Mouse (Mus musculus): ENCODE measurements around the gene Cntnap4.
A peak's percentile ranks its signal among the peaks of the same experiment; 100 is the strongest.
"Not testable (repeated sequence)": the region's sequence is repeated elsewhere in the genome, so short reads cannot be mapped to it uniquely, and the experiment has no call there.

Cntnap4 gene

DNA sequence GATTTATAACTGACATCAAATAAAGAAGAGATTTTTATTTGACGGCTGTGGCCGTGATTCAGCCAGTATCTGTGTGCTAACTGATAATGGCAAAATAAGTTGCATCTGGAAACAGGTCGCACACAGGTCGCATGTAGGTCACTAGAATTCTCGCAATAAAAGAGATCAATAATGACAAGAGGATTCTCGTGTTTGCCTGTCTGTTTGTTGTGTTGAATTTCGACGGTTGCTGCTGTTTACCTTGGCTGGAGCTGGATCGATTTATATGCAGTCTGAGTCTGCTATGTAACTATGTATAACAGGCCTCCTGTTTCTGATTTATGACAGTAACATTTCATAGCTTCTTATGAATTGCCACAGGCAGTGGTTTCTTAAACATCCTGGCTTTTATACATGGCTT, 155.1 kb downstream of the Cntnap4 start:
- DNase-seq (ENCODE audit: low read depth, low spot score), result no peak

DNA sequence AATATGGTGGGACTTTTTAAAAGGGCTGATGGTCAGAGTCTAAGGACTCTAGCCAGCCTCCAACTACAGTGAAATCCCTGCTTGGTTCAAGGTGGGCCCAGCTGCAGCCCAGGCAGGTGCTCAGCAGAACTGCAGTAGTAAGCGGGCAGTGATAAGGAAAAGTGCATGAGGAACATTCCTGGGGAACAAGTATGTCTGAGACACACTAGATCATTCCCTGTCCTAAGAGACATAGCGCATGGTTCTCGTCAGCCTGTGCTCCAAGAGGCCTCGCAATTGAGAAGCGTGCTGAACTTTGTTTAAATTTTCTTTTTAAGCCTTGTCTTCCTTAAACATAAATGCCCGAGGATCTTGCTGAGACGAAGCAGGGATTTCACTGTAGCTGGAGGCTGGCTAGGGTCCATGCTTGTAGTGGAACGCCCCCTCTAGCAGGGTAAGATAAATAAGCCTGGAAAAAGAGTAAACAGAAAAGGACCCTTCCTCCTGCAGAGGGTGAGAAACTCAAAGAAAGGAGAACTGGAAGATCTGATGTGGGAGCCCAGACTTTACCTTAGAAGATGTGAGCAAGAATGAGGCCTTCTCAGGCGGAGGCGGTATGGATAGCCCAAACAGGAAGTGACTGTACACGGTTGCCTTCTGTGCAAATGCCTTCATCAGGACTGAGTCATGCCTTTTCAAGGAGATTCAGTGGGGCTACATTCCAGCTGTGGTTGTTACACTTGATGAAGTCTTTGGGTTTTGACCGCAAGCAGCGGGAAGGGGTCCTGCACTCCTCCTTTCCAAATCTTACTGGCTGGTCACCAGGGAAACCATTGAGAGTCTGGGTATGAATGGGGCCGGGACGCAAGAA, 161.0 kb downstream of the Cntnap4 start:
- no peak for DNase-seq (ENCODE audit: low read depth, low spot score)

DNA sequence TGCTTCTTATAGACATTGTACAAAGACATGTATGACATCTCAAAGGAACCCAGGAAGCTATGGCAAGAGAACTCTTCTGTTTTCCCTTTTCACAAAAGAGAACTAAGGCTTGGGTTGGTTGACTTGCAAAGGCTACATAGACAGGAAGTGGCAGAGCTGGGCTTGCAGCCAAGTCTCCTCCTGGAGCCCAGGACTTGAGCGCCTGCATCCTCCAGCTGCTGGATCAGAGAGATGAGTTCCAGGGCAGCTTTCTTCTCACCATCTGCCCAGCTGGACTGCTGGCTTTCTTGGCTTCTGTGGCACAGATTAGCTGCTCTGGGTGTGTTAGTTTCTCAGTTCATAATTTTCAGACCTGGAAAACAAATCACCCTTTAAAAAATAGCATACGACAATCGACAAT, 165.7 kb downstream of the Cntnap4 start:
- no peak for DNase-seq (ENCODE audit: low read depth, low spot score)

DNA sequence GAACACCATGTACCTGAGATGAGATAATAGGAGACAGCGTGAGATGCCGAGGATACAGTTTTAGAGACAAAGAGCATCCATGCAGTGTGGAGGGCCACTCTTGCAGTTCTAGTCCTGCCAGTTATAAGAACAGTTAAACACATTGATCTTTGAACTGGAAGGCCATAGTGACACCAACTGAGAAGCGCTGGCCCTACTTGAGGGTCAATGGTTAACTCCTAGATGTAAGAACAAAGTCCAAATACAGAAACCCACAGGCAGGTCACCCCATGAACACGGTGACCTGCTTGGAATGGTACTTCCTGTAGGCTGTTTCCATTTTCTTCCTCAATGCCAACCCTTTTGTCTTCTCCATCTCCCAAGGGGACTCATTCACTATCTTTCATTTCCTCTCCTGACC, 173.5 kb downstream of the Cntnap4 start:
- no peak for DNase-seq (ENCODE audit: low read depth, low spot score)

DNA sequence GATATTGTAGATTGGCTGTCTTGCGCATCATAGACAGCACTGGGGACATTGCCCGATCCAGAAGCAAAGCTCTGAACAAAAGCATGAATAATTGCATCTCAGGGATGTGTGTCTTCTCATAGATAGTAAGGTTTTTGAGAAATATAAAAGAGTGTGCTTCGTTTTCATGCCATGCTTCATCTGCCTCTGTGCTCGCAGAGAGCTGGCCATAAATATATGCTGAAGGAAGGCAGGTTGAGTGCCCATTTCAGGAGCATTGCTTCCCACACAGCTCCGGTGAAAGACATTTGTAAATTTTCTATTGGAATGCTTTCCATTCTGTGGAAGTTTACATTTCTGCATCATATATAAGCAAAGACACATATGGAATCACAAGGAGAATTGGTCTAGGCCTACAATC, 177.5 kb downstream of the Cntnap4 start:
- DNase-seq (ENCODE audit: low read depth, low spot score), result no peak

DNA sequence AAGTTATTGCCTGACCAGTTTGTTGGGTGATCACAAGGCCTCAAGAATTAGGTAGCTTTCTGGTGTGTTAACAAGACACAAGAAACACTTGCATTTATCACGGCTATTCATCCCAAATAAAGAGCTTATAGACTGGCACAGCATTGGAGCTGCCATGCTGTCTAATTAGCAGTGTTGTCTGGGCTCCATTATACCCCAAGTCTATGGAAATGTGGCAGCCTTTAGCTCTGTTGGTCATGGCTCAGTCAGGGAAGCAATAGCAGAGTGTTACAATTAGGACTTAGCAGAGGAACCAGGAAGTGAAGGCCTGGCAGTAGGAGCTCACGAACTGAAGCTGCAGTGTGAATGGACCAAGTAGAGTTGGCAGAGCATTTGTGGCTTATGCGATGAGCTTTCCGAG, 185.3 kb downstream of the Cntnap4 start:
- DNase-seq (ENCODE audit: low read depth, low spot score), result no peak

DNA sequence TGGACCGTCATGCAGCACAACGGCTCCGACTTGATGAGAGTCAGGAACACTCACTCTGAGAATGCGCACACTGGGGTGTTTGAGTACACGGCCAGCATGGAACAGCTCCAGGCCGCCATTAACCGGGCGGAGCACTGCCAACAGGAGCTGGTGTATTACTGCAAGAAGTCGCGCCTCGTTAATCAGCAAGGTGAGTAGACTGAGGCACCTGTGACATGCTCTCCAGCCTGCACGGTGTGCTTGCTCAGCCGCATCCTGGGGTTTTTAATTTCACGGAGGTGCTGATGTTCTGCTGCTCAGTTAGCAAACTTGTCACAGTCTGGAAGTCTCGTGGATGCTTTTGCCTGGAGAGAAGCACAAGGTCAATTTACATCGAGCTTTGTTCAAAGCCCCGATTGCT, 233.2 kb downstream of the Cntnap4 start:
- DNase-seq (ENCODE audit: low read depth, low spot score), result no peak

DNA sequence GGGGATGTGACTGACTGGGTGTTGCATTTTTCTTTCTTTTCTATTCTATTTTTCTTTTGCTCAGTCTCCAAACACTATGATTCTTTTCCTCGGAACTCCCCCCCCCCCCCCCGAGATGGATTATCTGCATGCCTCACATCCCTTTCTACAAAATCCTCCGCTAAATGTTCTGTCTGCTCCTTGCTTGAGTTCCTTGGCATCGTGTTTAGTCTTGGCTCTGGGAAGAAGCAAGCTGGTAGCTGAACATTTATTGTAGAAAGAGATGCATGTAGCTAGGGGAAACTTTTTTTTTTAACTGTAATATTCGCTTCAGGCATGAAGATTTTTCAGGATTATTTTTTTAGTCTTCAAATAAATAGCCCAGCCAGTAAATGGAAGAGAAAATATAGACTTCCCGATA, 239.5 kb downstream of the Cntnap4 start:
- no peak for DNase-seq (ENCODE audit: low read depth, low spot score)

DNA sequence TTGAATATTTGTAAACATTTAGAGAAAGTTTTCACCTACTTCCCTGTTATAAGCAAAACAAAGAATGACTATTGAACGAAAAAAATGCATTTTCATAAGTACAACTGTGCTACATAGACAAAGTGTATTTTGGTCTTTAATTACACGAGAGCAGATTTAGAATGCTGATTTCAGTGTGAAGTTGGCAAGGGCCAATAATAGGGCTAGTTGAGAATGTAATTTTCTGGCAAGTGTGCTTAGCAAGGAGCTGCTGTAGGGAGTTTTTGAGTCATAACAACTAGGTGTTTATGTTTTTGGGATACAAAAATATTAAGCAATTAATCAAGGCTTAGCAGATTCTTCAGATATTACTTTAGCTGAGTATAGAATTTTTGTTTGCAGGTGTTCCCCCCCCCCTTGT, 271.2 kb downstream of the Cntnap4 start:
- no peak for DNase-seq (ENCODE audit: low read depth, low spot score)

DNA sequence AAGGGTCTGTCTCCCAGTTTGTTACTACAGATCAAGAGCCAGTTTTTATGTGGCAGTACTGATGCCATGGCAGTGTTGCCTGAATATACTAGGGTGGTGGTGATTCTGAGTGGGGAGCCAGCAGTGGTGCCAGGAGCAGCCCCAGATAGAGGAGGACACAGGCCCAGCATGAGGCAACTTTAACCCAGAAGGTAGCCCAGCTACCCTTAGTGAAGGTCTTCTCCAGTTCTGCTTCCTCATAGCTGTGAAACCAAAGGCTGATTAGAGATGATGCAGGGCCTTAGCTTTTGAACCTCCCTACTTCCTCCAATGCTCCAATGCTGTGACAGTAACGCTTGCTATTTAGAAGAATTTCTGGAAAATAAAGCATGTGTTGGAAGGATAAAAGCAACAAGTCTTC, 279.7 kb downstream of the Cntnap4 start:
- not testable (repeated sequence) for DNase-seq (ENCODE audit: low read depth, low spot score)

DNA sequence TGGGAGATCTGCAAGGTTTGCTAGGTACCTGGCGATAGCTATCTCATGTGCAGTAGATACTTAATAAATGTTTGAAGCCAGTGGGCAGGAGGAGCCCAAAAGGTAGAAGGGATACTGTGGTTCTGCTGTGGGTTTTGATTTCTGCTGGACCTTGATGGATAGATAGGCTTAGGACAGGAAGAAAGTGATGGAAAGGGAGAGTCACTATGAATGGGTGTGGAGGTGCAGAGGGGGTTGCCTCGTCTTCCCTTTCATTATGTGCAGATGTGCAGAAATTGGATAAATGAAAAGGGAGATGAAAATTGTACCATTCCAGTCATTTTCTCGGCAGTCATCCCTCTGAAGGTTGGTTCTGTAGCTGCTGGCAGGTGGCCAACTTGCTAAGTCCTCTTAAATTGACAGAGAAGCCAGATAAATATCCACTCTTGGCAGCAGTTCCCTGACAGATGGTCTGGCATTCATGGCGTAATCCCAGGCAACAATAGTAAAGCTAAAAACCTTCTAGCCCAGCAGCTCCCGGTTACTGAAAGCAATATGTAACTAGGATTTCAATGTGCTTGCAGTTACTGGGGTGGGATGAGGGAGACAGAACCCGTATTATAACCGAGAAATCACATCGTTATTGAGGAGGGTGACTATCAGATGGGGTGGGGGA, 336.7 kb downstream of the Cntnap4 start:
- peak; percentile 21 for DNase-seq (ENCODE audit: low read depth, low spot score)

DNA sequence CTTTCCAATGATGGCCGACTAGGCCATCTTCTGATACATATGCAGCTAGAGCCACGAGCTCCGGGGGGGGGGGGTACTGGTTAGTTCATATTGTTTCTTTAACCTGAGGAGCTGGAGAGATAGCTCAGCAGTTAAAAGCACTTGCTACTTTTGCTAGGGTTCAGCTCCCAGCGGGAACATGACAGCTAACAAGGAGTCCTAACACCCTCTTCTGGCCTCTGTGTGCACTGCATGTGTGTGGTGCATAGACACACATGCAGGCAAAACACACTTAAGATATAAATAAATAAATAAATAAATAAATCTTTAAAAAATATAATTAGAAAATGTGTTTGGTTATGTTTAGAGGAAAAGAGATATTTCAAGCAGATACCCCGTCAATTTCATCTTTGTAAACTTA, 339.7 kb downstream of the Cntnap4 start:
- no peak for DNase-seq (ENCODE audit: low read depth, low spot score)

DNA sequence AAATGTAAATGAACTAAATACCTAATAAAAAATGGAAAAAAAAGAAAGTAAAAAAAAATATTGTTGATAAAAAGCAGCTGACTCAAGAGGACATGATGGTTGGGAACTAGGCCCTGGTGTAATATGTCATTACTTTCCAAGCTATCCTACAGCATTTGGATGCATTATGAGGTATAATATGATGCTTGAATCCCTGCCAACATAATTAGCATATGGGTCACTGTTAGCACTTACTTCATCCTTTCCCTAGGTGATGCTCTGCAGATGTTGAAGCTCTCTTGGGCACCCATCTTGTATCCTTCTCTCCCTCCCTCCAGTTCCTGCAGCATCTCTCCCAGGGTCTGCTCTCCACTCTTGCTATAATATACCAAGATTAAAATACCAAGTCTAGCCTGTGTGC, 341.6 kb downstream of the Cntnap4 start:
- no peak for DNase-seq (ENCODE audit: low read depth, low spot score)

DNA sequence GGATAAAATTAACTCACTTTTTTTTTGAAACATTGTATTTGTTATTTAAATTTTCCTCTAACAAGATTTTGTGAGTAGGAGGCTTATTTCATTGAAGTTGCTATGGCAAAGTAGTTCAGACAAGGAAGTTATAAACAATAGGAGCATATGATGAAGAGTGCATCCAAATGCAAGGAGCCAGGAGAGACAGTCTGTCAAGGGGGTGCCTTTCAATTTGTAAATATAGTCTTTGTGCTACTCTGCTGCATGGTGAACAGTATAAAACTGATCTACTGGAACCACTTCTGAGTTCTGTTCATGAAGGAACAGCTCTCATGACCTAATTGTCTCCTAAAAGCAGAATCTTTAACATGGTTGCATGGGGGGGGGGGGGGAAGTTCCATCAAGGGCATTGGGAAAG, 352.3 kb downstream of the Cntnap4 start:
- DNase-seq (ENCODE audit: low read depth, low spot score), result no peak

DNA sequence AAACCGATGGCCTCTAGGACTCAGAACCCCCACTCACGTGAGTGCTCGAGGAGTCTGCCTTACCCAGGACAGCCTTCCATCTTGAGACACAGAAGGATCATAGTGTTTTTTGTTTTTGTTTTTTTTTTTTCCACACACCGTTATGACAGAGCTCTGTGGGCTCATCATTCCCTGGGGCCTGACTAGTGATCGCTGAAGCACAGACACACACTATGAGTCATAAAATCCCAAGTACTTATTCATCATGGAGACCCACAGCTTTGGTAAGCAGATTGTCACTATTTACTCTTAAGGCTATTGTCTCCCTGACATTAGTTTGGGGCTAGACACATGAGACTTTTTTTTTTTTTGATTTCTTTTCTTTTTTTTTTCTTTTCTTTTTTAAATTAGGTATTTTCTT, 352.9 kb downstream of the Cntnap4 start:
- DNase-seq (ENCODE audit: low read depth, low spot score), result no peak
